Mouse (Mus musculus): ENCODE measurements at regions not wholly inside any gene's neighbourhood (a gene's known extent, or its start where the extent isn't known, plus 50 kb on each side); places are given as distances from the start of the nearest gene placed in this dataset.

GRCm38 (mm10) chr15:7459992-7460820 lies 62.0 kb upstream of the Egflam start:
- DNase-seq = peak; percentile 80

GRCm38 (mm10) chr15:7462549-7462948 lies 64.4 kb upstream of the Egflam start:
- no peak for DNase-seq

GRCm38 (mm10) chr15:7463444-7464350 lies 65.5 kb upstream of the Egflam start:
- DNase-seq = no peak

- DNase-seq = peak; percentile 17
These were observed 82.0 kb upstream of the Egflam start for GRCm38 (mm10) chr15:7480211-7480610.

- DNase-seq = no peak
These were observed 82.6 kb upstream of the Egflam start for GRCm38 (mm10) chr15:7480792-7481210.

- no peak for DNase-seq
These were observed 85.5 kb upstream of the Egflam start for GRCm38 (mm10) chr15:7483686-7484085.

GRCm38 (mm10) chr15:7491091-7491490 lies 92.9 kb upstream of the Egflam start:
- DNase-seq = no peak

- DNase-seq = no peak
These were observed 95.0 kb upstream of the Egflam start for GRCm38 (mm10) chr15:7493126-7493669.

GRCm38 (mm10) chr15:7497852-7498251 lies 99.7 kb upstream of the Egflam start:
- no peak for DNase-seq

GRCm38 (mm10) chr15:7508535-7508934 lies 110.3 kb upstream of the Egflam start:
- no peak for DNase-seq

- no peak for DNase-seq
These were observed 116.6 kb upstream of the Egflam start for GRCm38 (mm10) chr15:7514743-7515273.

- no peak for DNase-seq
These were observed 123.4 kb upstream of the Egflam start for GRCm38 (mm10) chr15:7521611-7522010.

- DNase-seq = no peak
These were observed 124.9 kb upstream of the Egflam start for GRCm38 (mm10) chr15:7522902-7523786.

- no peak for DNase-seq
These were observed 132.9 kb upstream of the Egflam start for GRCm38 (mm10) chr15:7530959-7531588.

GRCm38 (mm10) chr15:7537858-7538257 lies 139.7 kb upstream of the Egflam start:
- DNase-seq = no peak

- no peak for DNase-seq
These were observed 155.1 kb upstream of the Egflam start for GRCm38 (mm10) chr15:7553190-7553895.

GRCm38 (mm10) chr15:7554433-7554832 lies 156.2 kb upstream of the Egflam start:
- no peak for DNase-seq

GRCm38 (mm10) chr15:7563279-7563678 lies 165.1 kb upstream of the Egflam start:
- no peak for DNase-seq

GRCm38 (mm10) chr15:7563726-7564125 lies 165.5 kb upstream of the Egflam start:
- peak; percentile 23 for DNase-seq

- no peak for DNase-seq
These were observed 174.0 kb upstream of the Egflam start for GRCm38 (mm10) chr15:7572221-7572620.

GRCm38 (mm10) chr15:7574264-7574663 lies 176.1 kb upstream of the Egflam start:
- no peak for DNase-seq

Measured in kidney, postnatal 10 days (tissue).